Mouse (Mus musculus): ENCODE measurements at regions not wholly inside any gene's neighbourhood (a gene's known extent, or its start where the extent isn't known, plus 50 kb on each side); places are given as distances from the start of the nearest gene placed in this dataset.

- TF ChIP-seq POLR2AphosphoS2 (IDR thresholded peaks at IDR 0.05; ENCODE audit: insufficient read length, low read depth) (no peak), MAX (IDR thresholded peaks at IDR 0.05; ENCODE audit: low read depth) (no peak), POLR2A (IDR thresholded peaks at IDR 0.05; ENCODE audit: insufficient read length, low read depth) (no peak), MYOD1 (IDR thresholded peaks at IDR 0.05; ENCODE audit: control insufficient read depth in 1 of 3, insufficient read length in 2 of 3, low read depth in 2 of 3) (no peak), USF1 (IDR thresholded peaks at IDR 0.05; ENCODE audit: low read depth) (no peak), CEBPB (IDR thresholded peaks at IDR 0.05; ENCODE audit: insufficient read depth, poor library complexity, severe bottlenecking) (no peak), E2F4 (IDR thresholded peaks at IDR 0.05; ENCODE audit: insufficient read depth) (no peak), MYOG (IDR thresholded peaks at IDR 0.05; ENCODE audit: control insufficient read depth in 1 of 3, insufficient read depth in 1 of 3, insufficient read length in 2 of 3, low read depth in 2 of 3) (no peak), TCF12 (IDR thresholded peaks at IDR 0.05; ENCODE audit: insufficient read depth, poor library complexity, severe bottlenecking) (no peak), TCF3 (IDR thresholded peaks at IDR 0.05; ENCODE audit: insufficient read length, low read depth) (no peak), REST (IDR thresholded peaks at IDR 0.05; ENCODE audit: insufficient read depth, insufficient read length) (no peak), SRF (IDR thresholded peaks at IDR 0.05; ENCODE audit: control insufficient read depth, insufficient read length, low read depth) (no peak)
Observed at GRCm38 (mm10) chr16:42453338-42453737, 112.9 kb upstream of the Gap43 start.

All from myocyte (in vitro differentiated cells).